ENCODE assay signal across 12 mouse cellular contexts in genomic region chr1:133222445-133222995, GRCm38 (mm10). TPM values are rescaled to one million over a fixed set of nuclear protein-coding genes. Genes with fewer than 3 reads are reported as not detected.
DNase-seq lines count a peak whose midpoint lies in the region; ATAC-seq lines count a peak whose summit lies in the region.
"Had no signal": no experiment of that assay in that cellular context is flagged by ENCODE, and none has a peak within 500 bp of the region (broad histone marks: within the 10 kb centered on the region; RNA-seq: fewer than 3 reads in every experiment).

No protein-coding gene starts in this region.

- no peaks in the 10 kb centered on the region for H3K9me3 ChIP-seq in forebrain, embryonic 10.5 days
- no peaks in the 10 kb centered on the region for H3K9me3 ChIP-seq in forebrain, embryonic 11.5 days (ENCODE audit: control insufficient read depth, low read length)
- H3K9me3 ChIP-seq in neural tube, embryonic 13.5 days = no peaks in the 10 kb centered on the region
- H3K9me3 ChIP-seq in neural tube, embryonic 15.5 days (replicated peaks) = no peaks in the 10 kb centered on the region
- H3K9me3 ChIP-seq: hindbrain, embryonic 15.5 days had no signal

- peaks cover 44% of the 10 kb centered on the region for H3K27me3 ChIP-seq in forebrain, embryonic 10.5 days (ENCODE audit: poor library complexity, severe bottlenecking)
- H3K27me3 ChIP-seq in forebrain, embryonic 11.5 days (ENCODE audit: control insufficient read depth, insufficient read depth, low read length) = no peaks in the 10 kb centered on the region
- H3K27me3 ChIP-seq in neural tube, embryonic 13.5 days = no peaks in the 10 kb centered on the region
- no peaks in the 10 kb centered on the region for H3K27me3 ChIP-seq in neural tube, embryonic 15.5 days (replicated peaks)
- H3K27me3 ChIP-seq: hindbrain, embryonic 15.5 days had no signal

- peaks cover 68% of the 10 kb centered on the region for H3K4me1 ChIP-seq in forebrain, embryonic 10.5 days
- H3K4me1 ChIP-seq in forebrain, embryonic 11.5 days (replicated peaks; ENCODE audit: control insufficient read depth, insufficient read depth, low read length) = peaks cover 17% of the 10 kb centered on the region; the same call in 1 of the 2 replicates
- peaks cover 69% of the 10 kb centered on the region for H3K4me1 ChIP-seq in neural tube, embryonic 13.5 days (replicated peaks)
- H3K4me1 ChIP-seq in neural tube, embryonic 15.5 days = peaks cover 43% of the 10 kb centered on the region

- no peak for ATAC-seq in forebrain, embryonic 11.5 days (replicated peaks; ENCODE audit: low FRiP score)
- no peak for ATAC-seq in neural tube, embryonic 13.5 days (ENCODE audit: low read depth)
- no peak for ATAC-seq in neural tube, embryonic 15.5 days (ENCODE audit: low FRiP score)

- H3K36me3 ChIP-seq in forebrain, embryonic 10.5 days (replicated peaks) = no peaks in the 10 kb centered on the region
- no peaks in the 10 kb centered on the region for H3K36me3 ChIP-seq in forebrain, embryonic 11.5 days (ENCODE audit: control insufficient read depth, insufficient read depth, low read length)
- H3K36me3 ChIP-seq in neural tube, embryonic 13.5 days = no peaks in the 10 kb centered on the region
- H3K36me3 ChIP-seq in neural tube, embryonic 15.5 days = no peaks in the 10 kb centered on the region
- H3K36me3 ChIP-seq: hindbrain, embryonic 15.5 days had no signal

- H3K4me3 ChIP-seq in forebrain, embryonic 10.5 days = no peak overlapping the region
- no peak overlapping the region for H3K4me3 ChIP-seq in forebrain, embryonic 11.5 days (ENCODE audit: low read depth, low read length)
- no peak overlapping the region for H3K4me3 ChIP-seq in neural tube, embryonic 13.5 days
- no peak overlapping the region for H3K4me3 ChIP-seq in neural tube, embryonic 15.5 days (replicated peaks)
- H3K4me3 ChIP-seq: hindbrain, embryonic 15.5 days had no signal

- H3K27ac ChIP-seq in forebrain, embryonic 10.5 days = peak overlapping the region; percentile 69
- no peak overlapping the region for H3K27ac ChIP-seq in forebrain, embryonic 11.5 days (ENCODE audit: low read depth, low read length)
- peak overlapping the region; percentile 61 for H3K27ac ChIP-seq in neural tube, embryonic 13.5 days (replicated peaks)
- H3K27ac ChIP-seq in neural tube, embryonic 15.5 days (replicated peaks) = no peak overlapping the region
- H3K27ac ChIP-seq: hindbrain, embryonic 15.5 days; liver, embryonic 14.5 days had no signal

- WGBS in forebrain, embryonic 10.5 days = 52% methylated on average over 6 of the region's 6 CpGs
- 46% methylated on average over 6 of the region's 6 CpGs for WGBS in forebrain, embryonic 11.5 days
- WGBS in neural tube, embryonic 13.5 days = 31% methylated on average over 6 of the region's 6 CpGs
- WGBS in neural tube, embryonic 15.5 days = 26% methylated on average over 6 of the region's 6 CpGs

- H3K9ac ChIP-seq in forebrain, embryonic 11.5 days (ENCODE audit: low read length) = no peak overlapping the region
- H3K9ac ChIP-seq in neural tube, embryonic 13.5 days = 0 out of 2 replicates have a peak overlapping the region, but pooled peaks have one; percentile 47
- H3K9ac ChIP-seq in neural tube, embryonic 15.5 days (replicated peaks) = no peak overlapping the region
- H3K9ac ChIP-seq: hindbrain, embryonic 15.5 days; liver, embryonic 14.5 days had no signal

- H3K4me2 ChIP-seq in forebrain, embryonic 11.5 days (ENCODE audit: low read depth, low read length, severe bottlenecking) = no peak overlapping the region
- H3K4me2 ChIP-seq in neural tube, embryonic 13.5 days = no peak overlapping the region
- H3K4me2 ChIP-seq in neural tube, embryonic 15.5 days = no peak overlapping the region
- H3K4me2 ChIP-seq: hindbrain, embryonic 15.5 days had no signal

- no peak for DNase-seq in forebrain, embryonic 10.5 days (ENCODE audit: extremely low spot score, low spot score)
- DNase-seq in forebrain, embryonic 11.5 days (ENCODE audit: low spot score) = no peak
- DNase-seq in kidney, postnatal 36 days = peak; percentile 48 to 60
- peak; percentile 58 for DNase-seq in testis, postnatal 10 days (ENCODE audit: low spot score)
- no peak for DNase-seq in embryo, embryonic 11 days
- no peak for DNase-seq in gastrocnemius, adult 8-10 months (ENCODE audit: low spot score in 2 of 2)
- DNase-seq: cerebellum, adult 9-11 months; thymus, postnatal 14 days had no signal

RNA-seq across cellular contexts. Expression of gene Plekha6, which starts 58.5 kb away (rescaled TPM):
- polyA plus RNA-seq in forebrain, embryonic 10.5 days (2016; fragmentation: Nextera tagmentation; extraction: Ambion mirVana) = 9.0 and 9.9 TPM in 2 replicates
- polyA plus RNA-seq in forebrain, embryonic 11.5 days (2014; fragmentation: Nextera tagmentation; extraction: Ambion mirVana) = 16.2 and 18.8 TPM in 2 replicates
- polyA plus RNA-seq in neural tube, embryonic 13.5 days (2015; fragmentation: Nextera tagmentation; extraction: Ambion mirVana) = 25.8 and 27.4 TPM in 2 replicates
- 17.1 and 20.5 TPM in 2 replicates for polyA plus RNA-seq in neural tube, embryonic 15.5 days (2015; fragmentation: Nextera tagmentation; extraction: Ambion mirVana)
- 10 to 100 TPM in 3 of 4 experiments, 1 to 10 TPM in 1; 6.6 to 15.1 (median 11.8) TPM for total RNA-seq in gastrocnemius, adult 8-10 months (2022)

Comparison
In these comparisons a context has a peak if more than half of its experiments do, and no peak if none do; other contexts are left out.
1. H3K27ac ChIP-seq: peak in forebrain, embryonic 10.5 days (single experiment) and neural tube, embryonic 13.5 days (single experiment); none in forebrain, embryonic 11.5 days (single experiment) and neural tube, embryonic 15.5 days (single experiment).
2. DNase-seq: peak in kidney, postnatal 36 days (2 of 2) and testis, postnatal 10 days (single experiment); none in forebrain, embryonic 10.5 days (single experiment), forebrain, embryonic 11.5 days (single experiment), embryo, embryonic 11 days (single experiment) and gastrocnemius, adult 8-10 months (0 of 2).